Mouse (Mus musculus) bone marrow, adult 2 months (tissue): ENCODE measurements around the gene Ifna7.
"Not testable (repeated sequence)": the region's sequence is repeated elsewhere in the genome, so short reads cannot be mapped to it uniquely, and the experiment has no call there.

Experiments used
- CTCF ChIP-seq: fragments of 200-500 bp; IDR thresholded peaks from 2 replicates; pipeline ENCODE4 v1.5.1; 2011; ENCODE audit warnings: low read length, control low read depth; ENCODE audit not compliant: control insufficient read depth, insufficient read depth
- POLR2A ChIP-seq: fragments of 200-500 bp; IDR thresholded peaks from 2 replicates; pipeline ENCODE4 v1.6.1; 2011; ENCODE audit warnings: low read depth, mild to moderate bottlenecking, control low read depth, low read length, borderline replicate concordance; ENCODE audit not compliant: control insufficient read depth

GRCm38 (mm10) chr4:88799365-88799764 is 16.7 kb upstream of the Ifna7 start, which contains the start of gene Gm13285:
- not testable (repeated sequence) for TF ChIP-seq CTCF, POLR2A
